Mouse (Mus musculus) E14TG2a.4 (cell line): Measurements from ENCODE around the gene Thsd4.

Experiments used
- CTCF ChIP-seq: conservative IDR thresholded peaks from 2 replicates; pipeline ENCODE4 v1.5.1; 2014; ENCODE audit warnings: low read length
- POU5F1 ChIP-seq: IDR thresholded peaks from 2 replicates; pipeline ENCODE4 v1.6.1; 2014; ENCODE audit warnings: low read length, borderline replicate concordance

- no peak for TF ChIP-seq CTCF
- no peak for TF ChIP-seq POU5F1
Measured at GRCm38 (mm10) chr9:60213111-60213510, 308.7 kb downstream of the Thsd4 start.
